ENCODE assay signal across 22 mouse cellular contexts in the genomic region with DNA sequence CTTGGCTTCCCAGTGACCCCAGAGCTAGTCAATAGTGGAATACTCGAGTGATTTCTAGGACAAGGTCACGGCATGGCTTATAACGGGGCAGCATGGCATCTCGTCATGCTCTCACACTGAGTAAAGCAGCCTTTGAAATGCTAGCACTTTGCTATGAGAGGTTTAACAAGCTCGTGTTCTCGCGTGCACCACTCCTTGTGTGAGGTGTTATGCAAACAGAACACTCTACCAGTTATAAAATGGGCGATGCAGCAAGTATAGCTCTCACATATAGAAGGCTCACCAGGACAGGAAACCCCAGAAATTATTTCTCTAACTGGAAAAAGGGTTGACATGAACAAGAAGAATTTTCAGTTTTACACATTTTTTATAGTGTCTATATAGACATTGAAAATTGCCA.
A peak's percentile ranks its signal among the peaks of the same experiment; 100 is the strongest.
DNase-seq lines count a peak whose midpoint lies in the region; ATAC-seq and TF ChIP-seq lines count a peak whose summit lies in the region.
"Had no signal": no experiment of that assay in that cellular context is flagged by ENCODE, and none has a peak within 500 bp of the region (broad histone marks: within the 10 kb centered on the region; RNA-seq: fewer than 3 reads in every experiment).

No protein-coding gene starts in this region.

- no peak overlapping the region for H3K9ac ChIP-seq in lung, postnatal 0 days (replicated peaks; ENCODE audit: low read depth)
- H3K9ac ChIP-seq: embryonic facial prominence, embryonic 13.5 days; embryonic facial prominence, embryonic 15.5 days; forebrain, embryonic 12.5 days had no signal

- intact Hi-C loops in left cerebral cortex, adult 2 months (cut with DNase I) = no loop called here
- intact Hi-C loops in left cerebral cortex, postnatal 36 days (cut with DNase I) = no loop called here

- H3K36me3 ChIP-seq in lung, postnatal 0 days (ENCODE audit: insufficient read depth, low read length) = no peaks in the 10 kb centered on the region
- H3K36me3 ChIP-seq: embryonic facial prominence, embryonic 15.5 days; forebrain, embryonic 10.5 days; forebrain, embryonic 12.5 days had no signal

- no peak for DNase-seq in left cerebral cortex, adult 2 months (ENCODE audit: extremely low spot score in 1 of 2, low spot score in 2 of 2)
- DNase-seq in left cerebral cortex, postnatal 36 days (ENCODE audit: low spot score in 2 of 2) = no peak
- DNase-seq in lung, postnatal 0 days (ENCODE audit: low spot score) = peak; percentile 10
- DNase-seq in lung, postnatal 10 days = no peak
- DNase-seq: adrenal gland, adult 2 months; adrenal gland, postnatal 10 days; adrenal gland, postnatal 25 days; cerebellum, adult 11-12 months; cerebellum, adult 2 months; cerebellum, adult 9-10 months; cerebellum, postnatal 10 days; cerebellum, postnatal 25 days; embryo, embryonic 11 days had no signal

- TF ChIP-seq CTCF in left cerebral cortex, adult 2 months (IDR thresholded peaks at IDR 0.05) = no peak
- TF ChIP-seq CTCF in lung, postnatal 0 days (IDR thresholded peaks at IDR 0.05) = no peak
- no peak for TF ChIP-seq CTCF in cortical plate, adult 2 months (IDR thresholded peaks at IDR 0.05; ENCODE audit: extremely low read depth, insufficient read depth, low read length)

- TF ChIP-seq POLR2A in cortical plate, adult 2 months (IDR thresholded peaks at IDR 0.05; ENCODE audit: extremely low read depth, insufficient read depth, low read length) = no peak

- no peaks in the 10 kb centered on the region for H3K9me3 ChIP-seq in lung, postnatal 0 days (ENCODE audit: low read length)
- H3K9me3 ChIP-seq: embryonic facial prominence, embryonic 13.5 days; embryonic facial prominence, embryonic 15.5 days; forebrain, embryonic 10.5 days; forebrain, embryonic 12.5 days had no signal

- no peaks in the 10 kb centered on the region for H3K27me3 ChIP-seq in lung, postnatal 0 days (replicated peaks; ENCODE audit: insufficient read depth, low read length)
- H3K27me3 ChIP-seq: embryonic facial prominence, embryonic 13.5 days; embryonic facial prominence, embryonic 15.5 days; forebrain, embryonic 12.5 days had no signal

- H3K4me3 ChIP-seq in left cerebral cortex, adult 2 months = no peak overlapping the region
- H3K4me3 ChIP-seq in lung, postnatal 0 days (ENCODE audit: low read depth, low read length) = no peak overlapping the region
- H3K4me3 ChIP-seq in cortical plate, adult 2 months (ENCODE audit: insufficient read depth, low read length) = no peak overlapping the region
- H3K4me3 ChIP-seq: embryonic facial prominence, embryonic 13.5 days; embryonic facial prominence, embryonic 15.5 days; erythroblast, embryonic 14.5 days; forebrain, embryonic 10.5 days; forebrain, embryonic 12.5 days had no signal

- WGBS in lung, postnatal 0 days = 60% methylated on average over 8 of the region's 8 CpGs

- no peak overlapping the region for H3K4me2 ChIP-seq in lung, postnatal 0 days (replicated peaks; ENCODE audit: low read depth, low read length)
- H3K4me2 ChIP-seq: embryonic facial prominence, embryonic 13.5 days; embryonic facial prominence, embryonic 15.5 days; forebrain, embryonic 12.5 days had no signal

- no peak; the same call in 1 of the 2 replicates for ATAC-seq in lung, postnatal 0 days
- ATAC-seq in monocyte, adult 5-6 weeks (replicated peaks; ENCODE audit: insufficient number of reproducible peaks, low FRiP score, low TSS enrichment, poor library complexity, severe bottlenecking) = no peak
- ATAC-seq: forebrain, embryonic 14.5 days; forebrain, embryonic 16.5 days had no signal

- H3K27ac ChIP-seq in left cerebral cortex, adult 2 months = peak overlapping the region; percentile 10; the same call in 1 of the 2 replicates
- H3K27ac ChIP-seq in lung, postnatal 0 days (ENCODE audit: low read length) = no peak overlapping the region
- 0 out of 2 replicates have a peak overlapping the region, but pooled peaks have one; percentile 6 for H3K27ac ChIP-seq in cortical plate, adult 2 months (ENCODE audit: insufficient read depth, low read length)
- H3K27ac ChIP-seq: embryonic facial prominence, embryonic 13.5 days; embryonic facial prominence, embryonic 15.5 days; forebrain, embryonic 10.5 days; forebrain, embryonic 12.5 days had no signal

- H3K4me1 ChIP-seq in lung, postnatal 0 days (ENCODE audit: insufficient read depth, low read depth, low read length) = no peaks in the 10 kb centered on the region
- H3K4me1 ChIP-seq in cortical plate, adult 2 months (ENCODE audit: control insufficient read depth, insufficient read depth, low read length) = peaks cover 2% of the 10 kb centered on the region; the same call in 1 of the 2 replicates
- H3K4me1 ChIP-seq: embryonic facial prominence, embryonic 13.5 days; embryonic facial prominence, embryonic 15.5 days had no signal

- no peak for TF ChIP-seq EP300 in lung, postnatal 0 days (IDR thresholded peaks at IDR 0.05)
